Comparison of ENCODE assay signal across 18 mouse cellular contexts in the genomic region with DNA sequence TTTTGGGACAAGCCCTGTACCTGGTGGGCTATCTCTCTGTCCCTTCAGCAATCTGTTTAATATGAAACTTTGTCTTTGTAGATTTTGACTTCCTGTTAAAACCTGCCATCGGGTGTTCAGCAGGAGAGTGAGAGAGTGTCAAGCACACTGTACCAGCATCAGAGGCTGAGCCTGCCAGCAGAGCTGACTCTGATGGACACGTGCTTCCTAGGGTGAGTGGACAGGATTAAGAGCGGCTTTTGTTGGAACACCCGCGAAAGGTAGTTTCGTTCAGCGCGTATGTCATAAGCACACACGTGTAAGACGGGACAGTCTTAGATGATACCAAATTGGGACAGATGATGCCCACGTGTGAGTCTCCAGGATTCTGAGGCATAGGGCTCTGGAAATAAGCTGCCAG. TPM values are rescaled to one million over a fixed set of nuclear protein-coding genes. Genes with fewer than 3 reads are reported as not detected.
DNase-seq lines count a peak whose midpoint lies in the region; ATAC-seq and TF ChIP-seq lines count a peak whose summit lies in the region.
"Had no signal": no experiment of that assay in that cellular context is flagged by ENCODE, and none has a peak within 500 bp of the region (broad histone marks: within the 10 kb centered on the region; RNA-seq: fewer than 3 reads in every experiment).

No protein-coding gene starts in this region.

- intact Hi-C loops in heart, postnatal 14 days (cut with DNase I), result no loop called here

- TF ChIP-seq EP300 in liver, postnatal 0 days (IDR thresholded peaks at IDR 0.05; ENCODE audit: low read depth), result no peak

- H3K4me2 ChIP-seq in liver, embryonic 11.5 days, result no peak overlapping the region
- no peak overlapping the region for H3K4me2 ChIP-seq in liver, postnatal 0 days (ENCODE audit: low read depth, low read length)
- H3K4me2 ChIP-seq in kidney, embryonic 15.5 days, result no peak overlapping the region
- H3K4me2 ChIP-seq in forebrain, embryonic 12.5 days, result no peak overlapping the region
- H3K4me2 ChIP-seq: heart, embryonic 13.5 days; hindbrain, embryonic 12.5 days had no signal

- peaks cover 2% of the 10 kb centered on the region; the same call in 1 of the 2 replicates for H3K36me3 ChIP-seq in liver, embryonic 11.5 days (ENCODE audit: control insufficient read depth, insufficient read depth, low read length)
- H3K36me3 ChIP-seq in liver, postnatal 0 days (replicated peaks; ENCODE audit: insufficient read depth, low read length), result no peaks in the 10 kb centered on the region
- peaks cover 84% of the 10 kb centered on the region for H3K36me3 ChIP-seq in kidney, embryonic 15.5 days
- peaks cover 20% of the 10 kb centered on the region for H3K36me3 ChIP-seq in forebrain, embryonic 12.5 days (replicated peaks)

- no peak for TF ChIP-seq CTCF in liver, postnatal 0 days (IDR thresholded peaks at IDR 0.05; ENCODE audit: low read depth)

- no peak for ATAC-seq in liver, embryonic 11.5 days (replicated peaks; ENCODE audit: low FRiP score)
- no peak for ATAC-seq in liver, postnatal 0 days
- no peak for ATAC-seq in kidney, embryonic 15.5 days (replicated peaks; ENCODE audit: low FRiP score)
- no peak for ATAC-seq in forebrain, embryonic 12.5 days (ENCODE audit: low FRiP score)
- ATAC-seq: forebrain, embryonic 14.5 days had no signal

- no peak overlapping the region for H3K27ac ChIP-seq in liver, embryonic 11.5 days (ENCODE audit: low read depth, low read length)
- no peak overlapping the region for H3K27ac ChIP-seq in liver, postnatal 0 days (ENCODE audit: low read depth)
- peak overlapping the region; percentile 73 for H3K27ac ChIP-seq in kidney, embryonic 15.5 days
- H3K27ac ChIP-seq in forebrain, embryonic 12.5 days, result no peak overlapping the region
- H3K27ac ChIP-seq: embryonic facial prominence, embryonic 10.5 days; gastrocnemius, adult 2 months; heart, embryonic 13.5 days; hindbrain, embryonic 12.5 days had no signal

- H3K9me3 ChIP-seq in liver, embryonic 11.5 days (ENCODE audit: control insufficient read depth, low read length), result no peaks in the 10 kb centered on the region
- no peaks in the 10 kb centered on the region for H3K9me3 ChIP-seq in liver, postnatal 0 days (ENCODE audit: low read length)
- no peaks in the 10 kb centered on the region for H3K9me3 ChIP-seq in kidney, embryonic 15.5 days (replicated peaks)
- no peaks in the 10 kb centered on the region for H3K9me3 ChIP-seq in forebrain, embryonic 12.5 days
- H3K9me3 ChIP-seq: embryonic facial prominence, embryonic 10.5 days; heart, embryonic 13.5 days; hindbrain, embryonic 12.5 days had no signal

- no peaks in the 10 kb centered on the region for H3K27me3 ChIP-seq in liver, embryonic 11.5 days (replicated peaks; ENCODE audit: control insufficient read depth, insufficient read depth, low read length)
- H3K27me3 ChIP-seq in liver, postnatal 0 days (ENCODE audit: insufficient read depth, low read length), result no peaks in the 10 kb centered on the region
- H3K27me3 ChIP-seq in kidney, embryonic 15.5 days, result no peaks in the 10 kb centered on the region
- no peaks in the 10 kb centered on the region for H3K27me3 ChIP-seq in forebrain, embryonic 12.5 days
- H3K27me3 ChIP-seq: heart, embryonic 13.5 days; hindbrain, embryonic 12.5 days had no signal

- WGBS in liver, embryonic 11.5 days, result 89% methylated on average over 11 of the region's 11 CpGs
- 85% methylated on average over 11 of the region's 11 CpGs for WGBS in liver, postnatal 0 days (ENCODE audit: insufficient replicate concordance)
- WGBS in kidney, embryonic 15.5 days, result 86% methylated on average over 11 of the region's 11 CpGs
- WGBS in forebrain, embryonic 12.5 days, result 92% methylated on average over 11 of the region's 11 CpGs

- H3K4me1 ChIP-seq in liver, embryonic 11.5 days (replicated peaks; ENCODE audit: control insufficient read depth, insufficient read depth, low read length), result no peaks in the 10 kb centered on the region
- no peaks in the 10 kb centered on the region for H3K4me1 ChIP-seq in liver, postnatal 0 days (ENCODE audit: insufficient read depth)
- peaks cover 29% of the 10 kb centered on the region for H3K4me1 ChIP-seq in kidney, embryonic 15.5 days
- H3K4me1 ChIP-seq in forebrain, embryonic 12.5 days, result no peaks in the 10 kb centered on the region
- H3K4me1 ChIP-seq: hindbrain, embryonic 12.5 days had no signal

- no peak overlapping the region for H3K4me3 ChIP-seq in liver, embryonic 11.5 days (ENCODE audit: low read depth, low read length)
- H3K4me3 ChIP-seq in liver, postnatal 0 days (ENCODE audit: low read depth, low read length), result no peak overlapping the region
- no peak overlapping the region for H3K4me3 ChIP-seq in kidney, embryonic 15.5 days (replicated peaks)
- H3K4me3 ChIP-seq in forebrain, embryonic 12.5 days (replicated peaks), result no peak overlapping the region
- H3K4me3 ChIP-seq: embryonic facial prominence, embryonic 10.5 days; gastrocnemius, adult 2 months; heart, embryonic 13.5 days; hindbrain, embryonic 12.5 days had no signal

- no peak overlapping the region for H3K9ac ChIP-seq in liver, embryonic 11.5 days (ENCODE audit: low read depth, low read length)
- no peak overlapping the region for H3K9ac ChIP-seq in liver, postnatal 0 days (replicated peaks)
- H3K9ac ChIP-seq in kidney, embryonic 15.5 days, result no peak overlapping the region
- no peak overlapping the region for H3K9ac ChIP-seq in forebrain, embryonic 12.5 days
- H3K9ac ChIP-seq: heart, embryonic 13.5 days; hindbrain, embryonic 12.5 days had no signal

- peak; percentile 22 for DNase-seq in liver, embryonic 11.5 days (ENCODE audit: low spot score)
- no peak for DNase-seq in liver, postnatal 0 days
- peak; percentile 24 for DNase-seq in kidney, postnatal 14 days
- no peak for DNase-seq in heart, postnatal 14 days
- DNase-seq in right cerebral cortex, adult 18-20 months, result no peak
- DNase-seq: adrenal gland, adult 2 months; adrenal gland, postnatal 25 days; cerebellum, adult 2 months; cerebellum, postnatal 10 days; gastrocnemius, adult 2 months; gastrocnemius, postnatal 36 days; heart, postnatal 4 days had no signal

RNA-seq across cellular contexts. Expression of gene Nr2f2, which starts 40.0 kb away (rescaled TPM):
- 49.6 and 49.7 TPM in 2 replicates for polyA plus RNA-seq in liver, embryonic 11.5 days (2014; fragmentation: Nextera tagmentation; extraction: Ambion mirVana)
- 12.3 and 14.7 TPM in 2 replicates for polyA plus RNA-seq in liver, postnatal 0 days (2015; fragmentation: Nextera tagmentation; extraction: Ambion mirVana)
- 230 and 240 TPM in 2 replicates for polyA plus RNA-seq in kidney, embryonic 15.5 days (2015; fragmentation: Nextera tagmentation; extraction: Ambion mirVana)
- total RNA-seq in heart, postnatal 14 days (2021), result 10 to 100 TPM; 24.8 to 26.9 TPM
- 129 and 162 TPM in 2 replicates for polyA plus RNA-seq in forebrain, embryonic 12.5 days (2016; fragmentation: Nextera tagmentation; extraction: Ambion mirVana)

Comparison
In these comparisons a context has a peak if more than half of its experiments do, and no peak if none do; other contexts are left out.
1. DNase-seq: peak in liver, embryonic 11.5 days (single experiment) and kidney, postnatal 14 days (single experiment); none in liver, postnatal 0 days (single experiment), heart, postnatal 14 days (0 of 2) and right cerebral cortex, adult 18-20 months (single experiment).